Mouse (Mus musculus): ENCODE measurements around the gene Lrrc75b. TPM values are rescaled to one million over a fixed set of nuclear protein-coding genes. Genes with fewer than 3 reads are reported as not detected.

The Lrrc75b gene
- polyA plus RNA-seq, 2 experiments: 0.04 TPM; not detected in 1

- TF ChIP-seq EP300 (IDR thresholded peaks at IDR 0.05; ENCODE audit: low read depth) (no peak), CTCF (IDR thresholded peaks at IDR 0.05; ENCODE audit: low read depth) (no peak)
- H3K27me3 ChIP-seq (ENCODE audit: control insufficient read depth, insufficient read depth, low read length): no peaks in the 10 kb centered on the region
- H3K4me3 ChIP-seq (ENCODE audit: insufficient read depth in 1 of 2, low read depth in 2 of 2, low read length in 2 of 2): no peak overlapping the region
- peaks cover 0 to 4% of the 10 kb centered on the region in 2 experiments; a peak in 1 of 4 replicates for H3K4me1 ChIP-seq (replicated peaks; ENCODE audit: control insufficient read depth in 2 of 2, insufficient read depth in 2 of 2, low read length in 1 of 2)
- H3K4me2 ChIP-seq (ENCODE audit: low read depth): no peak overlapping the region
- 66% methylated on average over 13 of the region's 13 CpGs for WGBS (ENCODE audit: insufficient replicate concordance)
- no peaks in the 10 kb centered on the region for H3K36me3 ChIP-seq (replicated peaks; ENCODE audit: control insufficient read depth, insufficient read depth, low read depth)
- no peak overlapping the region for H3K27ac ChIP-seq
- H3K9me3 ChIP-seq (ENCODE audit: control insufficient read depth, low read length): no peaks in the 10 kb centered on the region
- no peak for ATAC-seq (ENCODE audit: insufficient read depth)
- no peak overlapping the region for H3K9ac ChIP-seq (replicated peaks)
- no peak for DNase-seq (ENCODE audit: low read depth in 3 of 3, low spot score in 3 of 3)
Observed at GRCm38 (mm10) chr10:75552701-75553450, 7.3 kb downstream of the Lrrc75b start.

DNA sequence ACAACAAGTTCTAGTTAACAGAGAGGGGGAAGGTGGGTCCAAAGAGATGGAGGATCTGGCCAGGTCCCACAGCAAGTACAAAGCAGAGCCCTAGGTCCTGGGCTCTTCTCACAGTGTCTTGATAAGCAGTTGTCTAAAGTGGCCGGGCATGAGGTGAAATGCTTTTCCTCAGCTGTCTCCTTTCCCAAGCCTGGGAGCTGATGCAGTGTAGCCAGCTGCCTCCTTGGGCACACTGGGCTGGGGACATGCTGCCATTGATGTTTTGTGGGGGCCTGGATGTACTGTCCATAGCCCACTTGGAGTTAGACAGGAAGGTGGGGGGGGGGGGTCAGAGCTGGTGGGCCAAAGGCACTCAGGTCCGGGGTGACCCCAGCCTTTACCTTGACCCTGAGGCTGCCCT, 8.0 kb downstream of the Lrrc75b start:
- 30% methylated on average over 2 of the region's 2 CpGs for WGBS (ENCODE audit: insufficient replicate concordance)
- H3K27me3 ChIP-seq (ENCODE audit: control insufficient read depth, insufficient read depth, low read length): no peaks in the 10 kb centered on the region
- ATAC-seq (ENCODE audit: insufficient read depth) (no peak), DNase-seq (ENCODE audit: low read depth in 3 of 3, low spot score in 3 of 3) (no peak)
- H3K9me3 ChIP-seq (ENCODE audit: control insufficient read depth, low read length): no peaks in the 10 kb centered on the region
- TF ChIP-seq CTCF (IDR thresholded peaks at IDR 0.05; ENCODE audit: low read depth) (no peak), EP300 (IDR thresholded peaks at IDR 0.05; ENCODE audit: low read depth) (no peak)
- no peak overlapping the region for H3K4me3 ChIP-seq (ENCODE audit: insufficient read depth in 1 of 2, low read depth in 2 of 2, low read length in 2 of 2)
- peaks cover 0 to 4% of the 10 kb centered on the region in 2 experiments; a peak in 1 of 4 replicates for H3K4me1 ChIP-seq (replicated peaks; ENCODE audit: control insufficient read depth in 2 of 2, insufficient read depth in 2 of 2, low read length in 1 of 2)
- H3K27ac ChIP-seq: no peak overlapping the region
- H3K36me3 ChIP-seq (replicated peaks; ENCODE audit: control insufficient read depth, insufficient read depth, low read depth): no peaks in the 10 kb centered on the region
- H3K9ac ChIP-seq (replicated peaks): no peak overlapping the region
- H3K4me2 ChIP-seq (ENCODE audit: low read depth): no peak overlapping the region

- Histone ChIP-seq H3K4me1 (replicated peaks; ENCODE audit: control insufficient read depth in 2 of 2, insufficient read depth in 2 of 2, low read length in 1 of 2) (peaks cover 0 to 4% of the 10 kb centered on the region in 2 experiments; a peak in 1 of 4 replicates), H3K9ac (replicated peaks) (no peak overlapping the region), H3K4me2 (ENCODE audit: low read depth) (no peak overlapping the region), H3K9me3 (ENCODE audit: control insufficient read depth, low read length) (no peaks in the 10 kb centered on the region), H3K4me3 (ENCODE audit: insufficient read depth in 1 of 2, low read depth in 2 of 2, low read length in 2 of 2) (no peak overlapping the region), H3K36me3 (replicated peaks; ENCODE audit: control insufficient read depth, insufficient read depth, low read depth) (no peaks in the 10 kb centered on the region), H3K27ac (no peak overlapping the region), H3K27me3 (ENCODE audit: control insufficient read depth, insufficient read depth, low read length) (no peaks in the 10 kb centered on the region)
- 19% methylated on average over 12 of the region's 12 CpGs for WGBS (ENCODE audit: insufficient replicate concordance)
- DNase-seq (ENCODE audit: low read depth in 3 of 3, low spot score in 3 of 3): no peak
- TF ChIP-seq CTCF (IDR thresholded peaks at IDR 0.05; ENCODE audit: low read depth): no peak
- TF ChIP-seq EP300 (IDR thresholded peaks at IDR 0.05; ENCODE audit: low read depth): no peak
- ATAC-seq (ENCODE audit: insufficient read depth): no peak
Observed at GRCm38 (mm10) chr10:75551175-75551574, 9.0 kb downstream of the Lrrc75b start.

GRCm38 (mm10) chr10:75549886-75550285, 10.2 kb downstream of the Lrrc75b start:
- TF ChIP-seq EP300 (IDR thresholded peaks at IDR 0.05; ENCODE audit: low read depth): no peak
- TF ChIP-seq CTCF (IDR thresholded peaks at IDR 0.05; ENCODE audit: low read depth): no peak
- Histone ChIP-seq H3K36me3 (replicated peaks; ENCODE audit: control insufficient read depth, insufficient read depth, low read depth) (no peaks in the 10 kb centered on the region), H3K4me3 (ENCODE audit: insufficient read depth in 1 of 2, low read depth in 2 of 2, low read length in 2 of 2) (no peak overlapping the region), H3K9ac (replicated peaks) (no peak overlapping the region), H3K27me3 (ENCODE audit: control insufficient read depth, insufficient read depth, low read length) (no peaks in the 10 kb centered on the region), H3K9me3 (ENCODE audit: control insufficient read depth, low read length) (no peaks in the 10 kb centered on the region), H3K4me1 (replicated peaks; ENCODE audit: control insufficient read depth in 2 of 2, insufficient read depth in 2 of 2, low read length in 1 of 2) (peaks cover 0 to 4% of the 10 kb centered on the region in 2 experiments; a peak in 1 of 4 replicates), H3K27ac (no peak overlapping the region), H3K4me2 (ENCODE audit: low read depth) (no peak overlapping the region)
- ATAC-seq (ENCODE audit: insufficient read depth) (no peak), DNase-seq (ENCODE audit: low read depth in 3 of 3, low spot score in 3 of 3) (no peak)
- WGBS (ENCODE audit: insufficient replicate concordance): 48% methylated on average over 7 of the region's 7 CpGs

DNA sequence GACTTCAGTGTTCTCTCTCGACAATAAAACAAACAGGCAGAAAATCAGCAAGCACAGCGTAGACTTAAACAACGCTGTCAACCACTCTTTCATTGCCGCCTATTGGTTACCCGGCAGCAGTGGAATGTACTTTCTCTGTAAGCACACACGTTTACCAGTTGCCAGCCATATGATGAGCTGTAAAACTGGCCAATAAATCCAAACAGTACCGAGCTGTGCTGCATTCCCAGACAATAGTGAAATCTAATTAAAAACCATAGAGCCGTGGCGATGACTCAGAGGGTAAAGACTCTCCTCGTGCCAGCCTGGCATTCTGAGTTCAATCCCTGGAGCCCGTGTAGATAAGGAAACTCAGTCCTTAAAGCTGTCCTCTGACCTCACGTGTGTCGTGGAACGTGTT, 11.6 kb downstream of the Lrrc75b start:
- Histone ChIP-seq H3K9ac (replicated peaks) (no peak overlapping the region), H3K27ac (no peak overlapping the region), H3K4me1 (replicated peaks; ENCODE audit: control insufficient read depth in 2 of 2, insufficient read depth in 2 of 2, low read length in 1 of 2) (peaks cover 0 to 4% of the 10 kb centered on the region in 2 experiments; a peak in 1 of 4 replicates), H3K9me3 (ENCODE audit: control insufficient read depth, low read length) (no peaks in the 10 kb centered on the region), H3K27me3 (ENCODE audit: control insufficient read depth, insufficient read depth, low read length) (no peaks in the 10 kb centered on the region), H3K4me2 (ENCODE audit: low read depth) (no peak overlapping the region), H3K36me3 (replicated peaks; ENCODE audit: control insufficient read depth, insufficient read depth, low read depth) (no peaks in the 10 kb centered on the region), H3K4me3 (ENCODE audit: insufficient read depth in 1 of 2, low read depth in 2 of 2, low read length in 2 of 2) (no peak overlapping the region)
- no peak for ATAC-seq (ENCODE audit: insufficient read depth)
- TF ChIP-seq EP300 (IDR thresholded peaks at IDR 0.05; ENCODE audit: low read depth) (no peak), CTCF (IDR thresholded peaks at IDR 0.05; ENCODE audit: low read depth) (no peak)
- 62% methylated on average over 14 of the region's 14 CpGs for WGBS (ENCODE audit: insufficient replicate concordance)
- DNase-seq (ENCODE audit: low read depth in 3 of 3, low spot score in 3 of 3): no peak

Data from liver, embryonic 14.5 days (tissue).